Mouse (Mus musculus) ES-E14 (cell line): ENCODE results near the gene Ahdc1.

Experiments
- CHD2 ChIP-seq: IDR thresholded peaks from 2 replicates; pipeline ENCODE4 v1.6.1; 2014; ENCODE audit warnings: mild to moderate bottlenecking, low read depth, low read length, inconsistent platforms
- HCFC1 ChIP-seq: IDR thresholded peaks from 2 replicates; pipeline ENCODE4 v1.6.1; 2012; ENCODE audit warnings: low read length, inconsistent platforms, borderline replicate concordance; ENCODE audit not compliant: insufficient read depth
- MAFK ChIP-seq: IDR thresholded peaks from 2 replicates; pipeline ENCODE4 v1.6.1; 2014; ENCODE audit warnings: mild to moderate bottlenecking, low read depth, low read length, inconsistent platforms; ENCODE audit not compliant: insufficient read depth
- ZC3H11A ChIP-seq: IDR thresholded peaks from 2 replicates; pipeline ENCODE4 v1.6.1; 2012; ENCODE audit warnings: low read depth, mild to moderate bottlenecking, inconsistent platforms, low read length, borderline replicate concordance
- ZNF384 ChIP-seq: IDR thresholded peaks from 2 replicates; pipeline ENCODE4 v1.6.1; 2012; ENCODE audit warnings: low read depth, low read length, inconsistent platforms

GRCm38 (mm10) chr4:133092453-133092901 is 81.4 kb downstream of the Ahdc1 start:
- TF ChIP-seq HCFC1 (no peak), MAFK (no peak), CHD2 (no peak), ZC3H11A (no peak), ZNF384 (no peak)
